Mouse (Mus musculus) G1E-ER4 (cell line): ENCODE data around the gene Gabrb3. TPM values are rescaled to one million over a fixed set of nuclear protein-coding genes. Genes with fewer than 3 reads are reported as not detected.

Experiments
- GATA1 ChIP-seq: IDR thresholded peaks from one replicate; pipeline ENCODE4 v1.8.0; 2012; ENCODE audit warnings: low read length, inconsistent platforms
- polyA plus RNA-seq: library from polyadenylated mRNA; stranded (reverse); fragments of >175 nt; gene quantifications from 2 replicates; pipeline ENCODE4 v1.2.3, GENCODE M21; 2012

Gene Gabrb3
- polyA plus RNA-seq, 1 experiment = not detected

DNA sequence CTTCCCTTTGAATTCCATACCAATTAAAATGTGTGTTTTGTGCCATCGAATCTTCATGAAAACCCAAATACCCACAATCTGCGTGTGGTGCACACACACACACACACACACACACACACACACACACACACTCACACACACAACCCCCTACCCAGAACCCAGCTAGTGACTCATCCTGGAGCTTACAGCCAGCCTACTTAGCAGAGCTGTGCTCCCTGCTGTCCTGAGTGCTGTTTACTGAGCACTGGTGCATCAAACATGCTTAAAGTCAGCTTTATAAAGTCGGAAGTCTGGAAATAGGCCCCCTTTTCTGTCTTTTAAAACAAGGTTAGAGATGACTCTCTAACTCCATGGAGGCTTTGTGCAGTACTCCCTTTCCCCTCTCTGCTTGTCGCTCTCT is 83.3 kb downstream of the Gabrb3 start:
- no peak for TF ChIP-seq GATA1

GRCm38 (mm10) chr7:57508860-57509632 is 89.6 kb downstream of the Gabrb3 start:
- TF ChIP-seq GATA1 = no peak

- TF ChIP-seq GATA1 = no peak
Observed at GRCm38 (mm10) chr7:57509681-57510141, 90.2 kb downstream of the Gabrb3 start, which contains the start of gene Gabra5. Gene Gabra5, minus strand, starts transcription at chr7:57510059.

GRCm38 (mm10) chr7:57512955-57513354 is 93.5 kb downstream of the Gabrb3 start:
- no peak for TF ChIP-seq GATA1

- no peak for TF ChIP-seq GATA1
Observed at GRCm38 (mm10) chr7:57529451-57529850, 110.0 kb downstream of the Gabrb3 start.

DNA sequence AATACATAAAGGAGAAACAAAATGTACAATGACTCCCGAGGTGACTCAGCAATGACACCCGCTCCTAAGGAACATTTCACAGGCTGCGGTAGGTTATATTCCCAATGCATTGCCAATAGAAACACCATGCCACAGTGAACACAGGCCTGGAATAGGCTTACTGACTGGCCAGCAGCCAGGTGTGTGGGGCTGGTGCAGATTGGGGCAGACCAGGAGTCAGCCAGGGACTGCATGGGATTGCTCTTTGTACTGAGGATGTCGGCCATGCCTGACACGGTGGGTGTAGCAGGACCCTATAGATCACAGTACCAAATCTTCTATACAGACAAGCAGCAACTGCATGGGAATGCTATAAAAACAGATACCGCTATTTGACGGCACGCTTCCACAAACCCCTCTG is 110.5 kb downstream of the Gabrb3 start:
- TF ChIP-seq GATA1 = no peak

GRCm38 (mm10) chr7:57532676-57533075 is 113.2 kb downstream of the Gabrb3 start:
- no peak for TF ChIP-seq GATA1

DNA sequence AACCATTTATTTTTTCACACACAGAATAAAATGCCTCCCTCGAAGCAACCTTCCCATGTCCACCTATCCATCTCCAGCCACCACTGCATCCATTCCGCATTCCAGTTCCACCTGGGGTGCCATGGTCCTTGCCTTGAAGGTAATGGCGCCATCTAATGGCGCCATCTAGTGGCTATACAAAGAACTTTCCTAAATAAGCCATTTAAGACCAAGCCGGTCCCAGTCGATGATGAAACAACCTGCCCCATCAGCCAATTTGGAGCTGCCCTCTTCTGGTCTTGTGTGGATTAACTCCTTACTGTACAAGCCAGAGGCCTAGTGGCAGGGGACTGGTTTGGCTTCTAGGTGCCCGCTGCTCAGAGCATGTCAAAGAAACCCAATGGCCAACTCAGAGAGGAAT is 119.1 kb downstream of the Gabrb3 start:
- no peak for TF ChIP-seq GATA1

DNA sequence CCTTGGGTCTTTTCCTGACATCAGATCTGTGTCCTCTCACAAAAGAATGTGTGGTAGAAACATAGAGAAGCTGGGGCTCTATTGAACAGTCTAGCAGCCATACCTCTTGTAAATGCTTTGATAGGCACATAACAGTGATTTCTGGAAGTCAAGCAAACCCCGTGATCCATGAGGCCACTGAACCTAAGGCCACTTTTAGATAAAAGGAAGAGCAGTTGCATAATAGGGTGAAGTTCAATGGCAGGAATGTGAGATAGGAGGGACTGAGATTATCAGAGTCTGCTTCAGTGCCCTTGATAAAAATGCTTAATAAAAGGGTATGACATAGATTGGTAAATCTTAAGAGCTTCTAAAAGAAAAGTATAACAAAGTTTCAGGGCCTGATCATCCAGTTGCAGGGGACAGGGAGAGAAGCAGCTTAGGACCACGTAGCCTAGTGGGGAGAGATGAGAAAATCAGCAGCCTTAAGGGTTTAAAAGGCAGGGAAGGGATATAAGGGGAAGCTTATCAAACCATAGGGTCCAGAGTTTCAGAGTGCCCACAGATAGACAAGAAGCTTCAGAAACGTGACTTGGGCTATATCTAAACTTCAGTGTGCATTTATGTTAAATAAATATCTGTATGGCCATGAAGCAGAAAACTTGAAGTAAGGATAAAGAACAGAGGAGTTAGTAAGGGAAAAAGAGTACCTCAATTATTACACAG is 141.4 kb downstream of the Gabrb3 start:
- TF ChIP-seq GATA1 = no peak

DNA sequence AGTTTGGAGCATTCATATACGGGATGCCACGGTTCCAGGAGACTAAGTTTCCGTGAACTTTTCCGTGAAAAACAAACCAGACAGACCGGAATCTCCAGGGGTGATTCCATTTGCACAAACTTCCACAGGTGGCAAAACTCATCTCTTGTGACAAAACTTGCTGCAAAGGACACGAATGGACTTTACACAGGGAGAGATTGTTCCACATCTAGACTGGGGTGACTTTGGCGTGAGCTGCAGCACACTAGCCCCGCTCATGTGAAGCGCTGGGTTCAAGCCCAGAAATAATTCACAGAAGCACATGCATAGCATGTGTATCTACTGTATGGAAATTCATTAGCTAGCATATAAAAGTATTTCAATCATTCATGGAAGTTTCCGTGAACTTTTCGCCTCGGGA is 144.9 kb downstream of the Gabrb3 start:
- no peak for TF ChIP-seq GATA1

DNA sequence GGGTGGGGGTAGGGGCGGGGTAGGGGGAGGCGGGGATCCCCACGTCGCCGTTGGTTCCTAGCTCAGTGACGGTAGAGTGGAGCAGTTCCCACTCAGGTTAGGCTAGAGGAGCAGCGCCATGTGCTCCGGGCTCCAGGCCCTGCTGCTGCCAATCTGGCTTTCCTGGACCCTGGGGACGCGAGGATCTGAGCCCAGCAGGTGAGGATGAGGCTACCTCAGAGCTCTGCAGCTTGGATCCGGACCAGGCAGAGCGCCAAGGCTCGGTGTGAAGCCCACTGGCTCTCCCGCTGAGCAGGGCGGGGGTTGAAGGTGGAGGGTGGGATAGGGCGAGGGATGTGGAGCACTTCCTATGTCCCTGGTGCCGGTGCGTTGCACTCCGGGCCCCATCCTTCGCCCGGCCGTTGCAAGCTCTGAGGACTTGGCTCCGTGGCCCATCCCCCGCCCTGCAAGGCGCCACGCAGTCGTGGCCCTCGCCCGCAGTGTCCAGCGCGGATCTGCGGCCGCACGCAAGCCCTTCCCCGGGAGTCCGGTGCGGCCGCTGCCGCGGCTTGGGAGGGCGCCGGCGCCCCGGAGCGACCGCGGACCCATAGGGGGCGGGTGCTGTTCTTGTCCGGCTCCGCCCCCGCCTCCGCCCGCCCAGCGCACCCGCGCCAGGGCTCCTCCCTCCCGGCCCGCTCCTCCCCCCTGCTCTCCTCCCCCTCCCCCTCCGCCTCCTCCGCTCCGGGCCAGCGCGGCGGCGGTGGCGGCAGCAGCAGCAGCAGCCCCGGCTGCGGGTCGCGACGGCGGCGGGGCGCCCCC is 171.2 kb downstream of the Gabrb3 start:
- no peak for TF ChIP-seq GATA1

DNA sequence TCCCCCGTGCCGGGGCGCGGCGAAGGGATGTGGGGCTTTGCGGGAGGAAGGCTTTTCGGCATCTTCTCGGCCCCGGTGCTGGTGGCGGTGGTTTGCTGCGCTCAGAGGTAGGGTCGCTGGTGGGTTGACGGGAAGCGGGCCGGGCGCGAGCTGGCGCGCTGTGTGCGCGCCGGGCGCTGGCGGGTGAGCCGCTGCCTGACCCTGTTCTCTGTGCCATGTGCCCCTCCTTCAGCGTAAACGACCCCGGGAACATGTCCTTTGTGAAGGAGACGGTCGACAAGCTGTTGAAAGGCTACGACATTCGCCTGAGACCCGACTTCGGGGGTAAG is 171.7 kb downstream of the Gabrb3 start:
- no peak for TF ChIP-seq GATA1

DNA sequence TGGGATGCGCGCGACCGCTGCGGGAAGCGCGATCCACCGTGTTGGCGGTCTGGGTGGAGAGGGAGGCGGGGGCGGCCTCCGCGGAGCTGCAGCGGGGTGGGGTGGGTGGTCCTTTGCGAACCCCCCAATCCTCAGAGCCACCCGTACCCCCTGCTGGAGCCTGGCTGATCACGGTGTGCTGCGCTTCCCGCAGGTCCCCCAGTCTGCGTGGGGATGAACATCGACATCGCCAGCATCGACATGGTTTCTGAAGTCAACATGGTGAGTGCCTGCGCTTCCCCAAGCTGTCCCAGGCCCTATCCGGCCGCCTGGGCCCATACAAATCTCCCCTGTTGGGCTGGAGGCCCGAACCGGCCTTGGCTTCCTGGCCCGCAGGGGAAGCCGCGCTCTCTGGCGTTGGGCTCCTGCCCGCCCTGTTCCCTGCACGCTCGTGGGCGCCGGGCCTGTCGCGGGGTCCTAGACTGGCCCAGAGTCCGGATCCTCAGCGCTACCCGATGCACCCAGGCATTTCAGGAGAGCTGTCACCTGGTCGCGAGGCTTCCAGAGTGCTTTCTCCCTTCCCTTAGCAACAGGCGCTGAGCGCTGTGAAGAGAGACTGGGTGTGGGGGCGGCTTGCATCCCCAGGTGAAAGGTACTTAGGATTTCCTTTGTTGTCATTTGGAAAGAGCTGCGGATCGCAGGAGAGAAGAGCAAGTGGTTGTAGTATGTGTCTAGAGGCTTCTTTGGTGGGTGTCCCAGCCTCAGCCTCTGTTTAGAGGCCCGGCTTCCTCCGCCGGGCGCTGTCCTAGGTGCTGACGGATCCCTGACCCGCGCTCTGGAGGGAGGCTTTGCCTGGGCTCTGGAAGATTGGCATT is 172.3 kb downstream of the Gabrb3 start:
- TF ChIP-seq GATA1 = no peak

GRCm38 (mm10) chr7:57597341-57597740 is 177.8 kb downstream of the Gabrb3 start:
- no peak for TF ChIP-seq GATA1

DNA sequence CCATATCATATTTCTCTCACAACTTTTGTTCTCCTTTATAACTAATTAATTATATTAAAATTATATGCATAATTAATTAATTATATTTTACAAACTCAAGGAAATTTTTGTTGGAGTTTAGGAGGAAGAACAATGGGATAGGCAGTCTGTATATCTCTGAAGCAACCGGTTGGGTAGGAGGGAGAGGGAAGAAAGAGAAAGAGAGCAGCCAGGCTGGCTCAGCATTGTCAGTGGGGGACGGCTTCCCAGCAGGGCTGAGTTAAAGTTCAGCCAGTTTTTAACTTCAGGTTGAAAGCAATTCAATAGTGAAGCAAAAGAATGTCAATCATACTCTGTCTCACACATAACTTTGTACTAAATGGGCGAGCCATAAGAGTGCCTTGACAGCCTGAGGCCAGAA is 199.2 kb downstream of the Gabrb3 start:
- no peak for TF ChIP-seq GATA1
